25 mouse cellular contexts compared by ENCODE assay signal in the genomic region with DNA sequence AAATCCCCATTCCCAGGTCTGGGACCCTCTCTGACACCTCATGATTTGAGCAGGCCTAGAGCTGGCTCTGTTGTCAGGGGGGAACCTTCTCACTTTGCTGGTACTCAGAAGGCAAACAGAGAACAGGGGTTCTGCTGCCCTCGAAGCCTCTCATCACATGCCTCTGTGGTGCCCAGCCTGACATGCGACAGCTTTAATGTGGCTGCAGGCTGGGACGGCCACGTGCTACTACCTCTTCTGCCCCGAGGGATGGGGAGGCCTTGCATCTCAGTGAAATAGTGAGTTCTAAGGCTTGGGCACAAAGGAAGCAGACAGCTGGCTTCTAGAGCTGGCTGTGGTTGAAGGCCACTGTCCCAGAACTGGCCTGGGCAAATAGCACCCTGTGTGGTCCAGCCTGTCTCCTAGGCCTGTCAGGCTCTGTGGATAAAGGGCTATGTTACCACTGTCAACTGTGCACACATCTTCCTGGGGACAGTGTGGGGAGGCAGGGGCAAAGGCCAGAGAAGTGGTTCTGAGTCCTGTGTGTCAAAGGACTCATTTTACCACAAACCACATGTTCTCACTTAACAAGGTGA. TPM values are rescaled to one million over a fixed set of nuclear protein-coding genes. Genes with fewer than 3 reads are reported as not detected.
DNase-seq lines count a peak whose midpoint lies in the region; ATAC-seq and TF ChIP-seq lines count a peak whose summit lies in the region.
"Had no signal": no experiment of that assay in that cellular context is flagged by ENCODE, and none has a peak within 500 bp of the region (broad histone marks: within the 10 kb centered on the region; RNA-seq: fewer than 3 reads in every experiment).

No protein-coding gene starts in this region.

- no peak overlapping the region for H3K9ac ChIP-seq in embryonic facial prominence, embryonic 15.5 days
- H3K9ac ChIP-seq in heart, adult 2 months (ENCODE audit: low read depth, low read length), result peak overlapping the region; percentile 5; the same call in 1 of the 2 replicates
- no peak overlapping the region for H3K9ac ChIP-seq in heart, embryonic 11.5 days (ENCODE audit: low read depth, low read length)
- H3K9ac ChIP-seq in heart, postnatal 0 days (replicated peaks; ENCODE audit: low read depth, low read length), result 0 out of 2 replicates have a peak overlapping the region, but pooled peaks have one; percentile 8
- no peak overlapping the region for H3K9ac ChIP-seq in heart, embryonic 12.5 days
- H3K9ac ChIP-seq in limb, embryonic 15.5 days, result no peak overlapping the region
- H3K9ac ChIP-seq: embryonic facial prominence, embryonic 12.5 days; hindbrain, embryonic 12.5 days; kidney, embryonic 15.5 days; liver, postnatal 0 days had no signal

- H3K9me3 ChIP-seq in embryonic facial prominence, embryonic 15.5 days (replicated peaks), result no peaks in the 10 kb centered on the region
- H3K9me3 ChIP-seq in embryonic facial prominence, embryonic 10.5 days, result no peaks in the 10 kb centered on the region
- no peaks in the 10 kb centered on the region for H3K9me3 ChIP-seq in heart, embryonic 11.5 days (replicated peaks; ENCODE audit: control insufficient read depth, low read length)
- H3K9me3 ChIP-seq in heart, postnatal 0 days (replicated peaks; ENCODE audit: control insufficient read depth, low read length), result no peaks in the 10 kb centered on the region
- H3K9me3 ChIP-seq in heart, embryonic 12.5 days (replicated peaks), result no peaks in the 10 kb centered on the region
- no peaks in the 10 kb centered on the region for H3K9me3 ChIP-seq in limb, embryonic 15.5 days
- H3K9me3 ChIP-seq: embryonic facial prominence, embryonic 12.5 days; hindbrain, embryonic 12.5 days; kidney, embryonic 15.5 days had no signal

- no peak overlapping the region for H3K27ac ChIP-seq in embryonic facial prominence, embryonic 15.5 days (replicated peaks)
- H3K27ac ChIP-seq in embryonic facial prominence, embryonic 10.5 days (replicated peaks), result no peak overlapping the region
- peak overlapping the region; percentile 89 for H3K27ac ChIP-seq in heart, adult 2 months
- H3K27ac ChIP-seq in heart, embryonic 11.5 days (ENCODE audit: low read depth, low read length), result no peak overlapping the region
- peak overlapping the region; percentile 84 for H3K27ac ChIP-seq in heart, postnatal 0 days (ENCODE audit: low read depth)
- no peak overlapping the region for H3K27ac ChIP-seq in heart, embryonic 12.5 days (ENCODE audit: poor library complexity, severe bottlenecking)
- H3K27ac ChIP-seq in limb, embryonic 15.5 days, result peak overlapping the region; percentile 18; the same call in 1 of the 2 replicates
- H3K27ac ChIP-seq: embryonic facial prominence, embryonic 12.5 days; hindbrain, embryonic 12.5 days; kidney, embryonic 15.5 days had no signal

- no peaks in the 10 kb centered on the region; the same call in 1 of the 2 replicates for H3K79me2 ChIP-seq in heart, adult 2 months (replicated peaks; ENCODE audit: control insufficient read depth, insufficient read depth, low read length)

- TF ChIP-seq EP300 in heart, adult 2 months (IDR thresholded peaks at IDR 0.05; ENCODE audit: insufficient read depth, low read depth, low read length), result no peak
- TF ChIP-seq EP300 in heart, postnatal 0 days (IDR thresholded peaks at IDR 0.05; ENCODE audit: low read depth), result no peak

- H3K36me3 ChIP-seq in embryonic facial prominence, embryonic 15.5 days, result peaks cover 38% of the 10 kb centered on the region
- peaks cover 74% of the 10 kb centered on the region for H3K36me3 ChIP-seq in embryonic facial prominence, embryonic 10.5 days (replicated peaks)
- no peaks in the 10 kb centered on the region for H3K36me3 ChIP-seq in heart, adult 2 months (ENCODE audit: control insufficient read depth, insufficient read depth, low read length)
- H3K36me3 ChIP-seq in heart, embryonic 11.5 days (ENCODE audit: control insufficient read depth, insufficient read depth, low read length), result peaks cover 11% of the 10 kb centered on the region
- peaks cover 35% of the 10 kb centered on the region for H3K36me3 ChIP-seq in heart, postnatal 0 days (replicated peaks; ENCODE audit: control insufficient read depth, insufficient read depth, low read length)
- H3K36me3 ChIP-seq in heart, embryonic 12.5 days, result peaks cover 58% of the 10 kb centered on the region
- peaks cover 52% of the 10 kb centered on the region for H3K36me3 ChIP-seq in limb, embryonic 15.5 days

- no peaks in the 10 kb centered on the region for H3K4me1 ChIP-seq in embryonic facial prominence, embryonic 15.5 days
- no peaks in the 10 kb centered on the region for H3K4me1 ChIP-seq in embryonic facial prominence, embryonic 10.5 days
- peaks cover 9% of the 10 kb centered on the region for H3K4me1 ChIP-seq in heart, adult 2 months (ENCODE audit: control insufficient read depth, insufficient read depth, low read length)
- H3K4me1 ChIP-seq in heart, embryonic 11.5 days (ENCODE audit: control insufficient read depth, insufficient read depth, low read length), result peaks cover 4% of the 10 kb centered on the region
- H3K4me1 ChIP-seq in heart, postnatal 0 days (ENCODE audit: control insufficient read depth, insufficient read depth), result peaks cover 19% of the 10 kb centered on the region
- peaks cover 8% of the 10 kb centered on the region for H3K4me1 ChIP-seq in heart, embryonic 12.5 days (replicated peaks)
- H3K4me1 ChIP-seq in limb, embryonic 15.5 days, result peaks cover 5% of the 10 kb centered on the region; the same call in 1 of the 2 replicates
- H3K4me1 ChIP-seq: embryonic facial prominence, embryonic 12.5 days; hindbrain, embryonic 12.5 days; kidney, embryonic 15.5 days had no signal

- TF ChIP-seq POLR2A in heart, adult 2 months (IDR thresholded peaks at IDR 0.05; ENCODE audit: insufficient read depth, low read depth, low read length), result no peak

- H3K4me2 ChIP-seq in embryonic facial prominence, embryonic 15.5 days (replicated peaks), result no peak overlapping the region
- no peak overlapping the region for H3K4me2 ChIP-seq in heart, embryonic 11.5 days
- H3K4me2 ChIP-seq in heart, postnatal 0 days (ENCODE audit: low read depth, low read length), result no peak overlapping the region
- no peak overlapping the region for H3K4me2 ChIP-seq in heart, embryonic 12.5 days
- H3K4me2 ChIP-seq in limb, embryonic 15.5 days, result no peak overlapping the region
- H3K4me2 ChIP-seq: embryonic facial prominence, embryonic 12.5 days; hindbrain, embryonic 12.5 days; kidney, embryonic 15.5 days; liver, embryonic 11.5 days; midbrain, embryonic 11.5 days had no signal

- intact Hi-C loops in heart, adult 2 months (cut with DNase I), result no loop called here

- no peak for DNase-seq in embryonic facial prominence, embryonic 10.5 days (ENCODE audit: low spot score)
- DNase-seq in heart, adult 2 months, result no peak
- no peak for DNase-seq in heart, postnatal 0 days (ENCODE audit: low spot score)
- DNase-seq in urinary bladder, postnatal 4 days (ENCODE audit: low spot score in 2 of 2), result no peak
- DNase-seq: adrenal gland, postnatal 10 days; cerebellum, adult 18-20 months; cerebellum, postnatal 14 days; kidney, postnatal 36 days; liver, postnatal 0 days; lung, postnatal 10 days; thymus, adult 18-20 months; thymus, postnatal 36 days had no signal

- 50% methylated on average over 5 of the region's 5 CpGs for WGBS in embryonic facial prominence, embryonic 15.5 days
- WGBS in embryonic facial prominence, embryonic 10.5 days, result 73% methylated on average over 5 of the region's 5 CpGs
- WGBS in heart, adult 2 months, result 68% methylated on average over 5 of the region's 5 CpGs
- WGBS in heart, embryonic 11.5 days (ENCODE audit: insufficient replicate concordance), result 81% methylated on average over 5 of the region's 5 CpGs
- WGBS in heart, postnatal 0 days, result 67% methylated on average over 5 of the region's 5 CpGs
- 83% methylated on average over 5 of the region's 5 CpGs for WGBS in heart, embryonic 12.5 days
- WGBS in limb, embryonic 15.5 days, result 79% methylated on average over 5 of the region's 5 CpGs

- H3K27me3 ChIP-seq in embryonic facial prominence, embryonic 15.5 days, result no peaks in the 10 kb centered on the region
- no peaks in the 10 kb centered on the region for H3K27me3 ChIP-seq in embryonic facial prominence, embryonic 10.5 days (replicated peaks; ENCODE audit: low read depth, poor library complexity, severe bottlenecking)
- no peaks in the 10 kb centered on the region for H3K27me3 ChIP-seq in heart, adult 2 months (ENCODE audit: control insufficient read depth, insufficient read depth, low read length)
- no peaks in the 10 kb centered on the region for H3K27me3 ChIP-seq in heart, embryonic 11.5 days (ENCODE audit: control insufficient read depth, insufficient read depth, low read length)
- H3K27me3 ChIP-seq in heart, postnatal 0 days (ENCODE audit: control insufficient read depth, insufficient read depth, low read length), result no peaks in the 10 kb centered on the region
- H3K27me3 ChIP-seq in heart, embryonic 12.5 days (replicated peaks), result no peaks in the 10 kb centered on the region
- no peaks in the 10 kb centered on the region for H3K27me3 ChIP-seq in limb, embryonic 15.5 days
- H3K27me3 ChIP-seq: embryonic facial prominence, embryonic 12.5 days; hindbrain, embryonic 12.5 days; kidney, embryonic 15.5 days had no signal

- TF ChIP-seq CTCF in heart, adult 2 months (IDR thresholded peaks at IDR 0.05), result no peak
- no peak for TF ChIP-seq CTCF in heart, postnatal 0 days (IDR thresholded peaks at IDR 0.05; ENCODE audit: low read depth)

- ATAC-seq in embryonic facial prominence, embryonic 15.5 days (ENCODE audit: insufficient number of reproducible peaks, low FRiP score, low TSS enrichment, low read depth), result 0 out of 2 replicates have a peak, but pooled peaks have one; percentile 25
- ATAC-seq in heart, embryonic 11.5 days (replicated peaks; ENCODE audit: insufficient number of reproducible peaks, low FRiP score, low TSS enrichment), result no peak
- ATAC-seq in heart, postnatal 0 days (ENCODE audit: insufficient read depth, low read depth), result peak; percentile 14; the same call in 1 of the 2 replicates
- ATAC-seq in heart, embryonic 12.5 days (ENCODE audit: insufficient number of reproducible peaks, low FRiP score), result no peak
- peak; percentile 40; the same call in 1 of the 2 replicates for ATAC-seq in limb, embryonic 15.5 days (ENCODE audit: insufficient number of reproducible peaks, low FRiP score, low TSS enrichment, low read depth)
- ATAC-seq: activated CD4-positive, CD25-positive, alpha-beta regulatory T cell, adult 4 months; forebrain, embryonic 14.5 days; intestine, postnatal 0 days; liver, postnatal 0 days had no signal

- H3K4me3 ChIP-seq in embryonic facial prominence, embryonic 15.5 days (replicated peaks), result no peak overlapping the region
- no peak overlapping the region for H3K4me3 ChIP-seq in embryonic facial prominence, embryonic 10.5 days
- no peak overlapping the region for H3K4me3 ChIP-seq in heart, adult 2 months
- H3K4me3 ChIP-seq in heart, embryonic 11.5 days (ENCODE audit: low read depth, low read length), result no peak overlapping the region
- no peak overlapping the region for H3K4me3 ChIP-seq in heart, postnatal 0 days (ENCODE audit: low read depth, low read length)
- H3K4me3 ChIP-seq in heart, embryonic 12.5 days, result no peak overlapping the region
- H3K4me3 ChIP-seq in limb, embryonic 15.5 days, result no peak overlapping the region
- H3K4me3 ChIP-seq: embryonic facial prominence, embryonic 12.5 days; erythroblast, embryonic 14.5 days; hindbrain, embryonic 12.5 days; kidney, embryonic 15.5 days had no signal

RNA-seq across cellular contexts. Expression of gene Bod1, which starts 8.7 kb away (rescaled TPM):
- 98.5 and 99.0 TPM in 2 replicates for polyA plus RNA-seq in embryonic facial prominence, embryonic 15.5 days (2015; fragmentation: Nextera tagmentation; extraction: Ambion mirVana)
- polyA plus RNA-seq in embryonic facial prominence, embryonic 10.5 days (2016; fragmentation: Nextera tagmentation; extraction: Ambion mirVana), result 113 and 115 TPM in 2 replicates
- total RNA-seq in heart, adult 2 months (2021), result 100 to 1,000 TPM; 125 to 140 TPM
- polyA plus RNA-seq in heart, adult 2 months (2012; rRNA removed), result 105 and 181 TPM in 2 replicates
- 62.0 and 68.7 TPM in 2 replicates for polyA plus RNA-seq in heart, embryonic 11.5 days (2014; fragmentation: Nextera tagmentation; extraction: Ambion mirVana)
- 77.1 and 96.1 TPM in 2 replicates for total RNA-seq in heart, postnatal 0 days (2014; rRNA removed; ENCODE audit: low replicate concordance)
- polyA plus RNA-seq in heart, postnatal 0 days (2015; fragmentation: Nextera tagmentation; extraction: Ambion mirVana), result 65.6 and 69.9 TPM in 2 replicates
- polyA plus RNA-seq in heart, embryonic 12.5 days (2016; fragmentation: Nextera tagmentation; extraction: Ambion mirVana), result 78.3 and 79.8 TPM in 2 replicates
- 79.8 and 98.6 TPM in 2 replicates for polyA plus RNA-seq in limb, embryonic 15.5 days (2015; fragmentation: Nextera tagmentation; extraction: Ambion mirVana)

Comparison
In these comparisons a context has a peak if more than half of its experiments do, and no peak if none do; other contexts are left out.
1. ATAC-seq: peak in embryonic facial prominence, embryonic 15.5 days (single experiment), heart, postnatal 0 days (single experiment) and limb, embryonic 15.5 days (single experiment); none in heart, embryonic 11.5 days (single experiment) and heart, embryonic 12.5 days (single experiment).
2. H3K27ac ChIP-seq: peak in heart, adult 2 months (single experiment), heart, postnatal 0 days (single experiment) and limb, embryonic 15.5 days (single experiment); none in embryonic facial prominence, embryonic 15.5 days (single experiment), embryonic facial prominence, embryonic 10.5 days (single experiment), heart, embryonic 11.5 days (single experiment) and heart, embryonic 12.5 days (single experiment).
3. H3K9ac ChIP-seq: peak in heart, adult 2 months (single experiment) and heart, postnatal 0 days (single experiment); none in embryonic facial prominence, embryonic 15.5 days (single experiment), heart, embryonic 11.5 days (single experiment), heart, embryonic 12.5 days (single experiment) and limb, embryonic 15.5 days (single experiment).